Mouse (Mus musculus) liver, postnatal 0 days (tissue): ENCODE results near the gene Snx29. TPM values are rescaled to one million over a fixed set of nuclear protein-coding genes. Genes with fewer than 3 reads are reported as not detected.

Source experiments
- ATAC-seq: fragments of 200-750 bp; cut with Nextera tagmentation; 2 replicates; pipeline ENCODE4 v1.8.0; 2017; ENCODE audit warnings: mild to moderate bottlenecking, moderate library complexity
- DNase-seq: peaks from one replicate; pipeline ENCODE4 v3.0.0-alpha.2; 2016
- H3K27ac ChIP-seq: fragments of 300-500 bp; sonication (generic); 2 replicates; pipeline ENCODE4 v1.5.1; 2014; ENCODE audit warnings: antibody characterized with exemption, moderate library complexity, mild to moderate bottlenecking, low read depth
- H3K27me3 ChIP-seq: fragments of 300-500 bp; sonication (generic); 2 replicates; pipeline ENCODE4 v1.6.1; 2014; ENCODE audit warnings: low read length, control low read depth, mixed read lengths; ENCODE audit not compliant: insufficient read depth
- H3K36me3 ChIP-seq: fragments of 300-500 bp; sonication (generic); replicated peaks from 2 replicates; pipeline ENCODE4 v1.6.1; 2014; ENCODE audit warnings: mild to moderate bottlenecking, control low read depth, low read length, moderate library complexity, mixed read lengths; ENCODE audit not compliant: insufficient read depth
- H3K4me1 ChIP-seq: fragments of 300-500 bp; sonication (generic); 2 replicates; pipeline ENCODE4 v1.6.1; 2014; ENCODE audit warnings: antibody characterized with exemption, mild to moderate bottlenecking, control low read depth; ENCODE audit not compliant: insufficient read depth
- H3K4me2 ChIP-seq: fragments of 300-500 bp; sonication (generic); 2 replicates; pipeline ENCODE4 v1.6.1; 2014; ENCODE audit warnings: low read depth, mild to moderate bottlenecking, low read length, moderate library complexity, mixed read lengths
- H3K4me3 ChIP-seq: fragments of 300-500 bp; sonication (generic); 2 replicates; pipeline ENCODE4 v1.5.1; 2014; ENCODE audit warnings: low read depth, low read length
- H3K9ac ChIP-seq: fragments of 300-500 bp; sonication (generic); replicated peaks from 2 replicates; pipeline ENCODE4 v1.6.1; 2014; ENCODE audit warnings: mild to moderate bottlenecking, moderate library complexity
- H3K9me3 ChIP-seq: fragments of 300-500 bp; sonication (generic); 2 replicates; pipeline ENCODE4 v1.6.1; 2016; ENCODE audit warnings: mild to moderate bottlenecking, control low read depth, low read length, mixed read lengths
- CTCF ChIP-seq: sonication (generic); IDR thresholded peaks from 2 replicates; pipeline ENCODE4 v1.5.1; 2016; ENCODE audit warnings: antibody characterized with exemption, low read depth
- EP300 ChIP-seq: IDR thresholded peaks from 2 replicates; pipeline ENCODE4 v1.6.1; 2016; ENCODE audit warnings: antibody characterized with exemption, low read depth, mild to moderate bottlenecking
- WGBS: fragments of 180-500 bp; shearing (Covaris S2); extraction: QIAGEN DNeasy Blood & Tissue Kit; methylation state at CpG from one replicate; pipeline ENCODE4 v1.1.7; 2014; ENCODE audit not compliant: insufficient replicate concordance; 5-methylcytosine and 5-hydroxymethylcytosine counted together
- polyA plus RNA-seq: library from polyadenylated mRNA; unstranded; fragments of >200 nt; fragmentation: Nextera tagmentation; extraction: Ambion mirVana; gene quantifications from 2 replicates; pipeline ENCODE4 v1.2.1, GENCODE M21; 2015

Gene Snx29
- polyA plus RNA-seq, 1 experiment from 2014 or later: 2.3 TPM

- Histone ChIP-seq H3K27me3 (no peaks in the 10 kb centered on the region), H3K4me3 (no peak overlapping the region), H3K9ac (no peak overlapping the region), H3K9me3 (no peaks in the 10 kb centered on the region), H3K27ac (no peak overlapping the region), H3K4me1 (peaks cover 3% of the 10 kb centered on the region; the same call in 1 of the 2 replicates), H3K4me2 (no peak overlapping the region), H3K36me3 (no peaks in the 10 kb centered on the region)
- ATAC-seq (peak; percentile 92), DNase-seq (peak; percentile 53)
- peak; percentile 81 for TF ChIP-seq CTCF
- no peak for TF ChIP-seq EP300
- 70% methylated on average over 5 of the region's 5 CpGs for WGBS
Measured at GRCm38 (mm10) chr16:11603667-11604422, 281.1 kb downstream of the Snx29 start.

- H3K4me3 ChIP-seq: no peak overlapping the region
- WGBS: 85% methylated on average over 3 of the region's 3 CpGs
- DNase-seq: no peak
Measured at GRCm38 (mm10) chr16:11612526-11613126, 289.9 kb downstream of the Snx29 start.

GRCm38 (mm10) chr16:11614401-11615014 lies 291.8 kb downstream of the Snx29 start:
- Histone ChIP-seq H3K36me3 (no peaks in the 10 kb centered on the region), H3K4me3 (no peak overlapping the region), H3K4me1 (peaks cover 3% of the 10 kb centered on the region; the same call in 1 of the 2 replicates), H3K27ac (peak overlapping the region; percentile 29; the same call in 1 of the 2 replicates), H3K9ac (no peak overlapping the region), H3K4me2 (no peak overlapping the region), H3K27me3 (no peaks in the 10 kb centered on the region), H3K9me3 (no peaks in the 10 kb centered on the region)
- TF ChIP-seq CTCF (no peak), EP300 (peak; percentile 41; the same call in 1 of the 2 replicates)
- 70% methylated on average over 3 of the region's 3 CpGs for WGBS
- peak; percentile 49 for ATAC-seq
- DNase-seq: no peak

More at GRCm38 (mm10) chr16:11612526-11613126, 289.9 kb downstream of the Snx29 start:
- Histone ChIP-seq H3K9ac (no peak overlapping the region), H3K36me3 (no peaks in the 10 kb centered on the region), H3K27me3 (no peaks in the 10 kb centered on the region), H3K9me3 (no peaks in the 10 kb centered on the region), H3K4me2 (no peak overlapping the region), H3K4me1 (peaks cover 3% of the 10 kb centered on the region; the same call in 1 of the 2 replicates), H3K27ac (no peak overlapping the region)
- no peak for TF ChIP-seq EP300
- ATAC-seq: no peak

- no peaks in the 10 kb centered on the region for H3K36me3 ChIP-seq
- H3K4me1 ChIP-seq: peaks cover 3% of the 10 kb centered on the region; the same call in 1 of the 2 replicates
- ATAC-seq: no peak
- no peaks in the 10 kb centered on the region for H3K27me3 ChIP-seq
- no peak overlapping the region for H3K27ac ChIP-seq
- WGBS: 53% methylated on average over 2 of the region's 2 CpGs
- no peak for DNase-seq
- no peak overlapping the region for H3K9ac ChIP-seq
- no peak overlapping the region for H3K4me3 ChIP-seq
- no peaks in the 10 kb centered on the region for H3K9me3 ChIP-seq
- H3K4me2 ChIP-seq: no peak overlapping the region
- TF ChIP-seq EP300 (no peak), CTCF (no peak)
Measured at GRCm38 (mm10) chr16:11615633-11616032, 292.9 kb downstream of the Snx29 start.

- H3K27me3 ChIP-seq: no peaks in the 10 kb centered on the region
- no peaks in the 10 kb centered on the region for H3K36me3 ChIP-seq
- WGBS: 87% methylated on average over 2 of the region's 2 CpGs
- H3K27ac ChIP-seq: no peak overlapping the region
- TF ChIP-seq CTCF: no peak
- TF ChIP-seq EP300: no peak
- DNase-seq: no peak
- no peak for ATAC-seq
- H3K9ac ChIP-seq: no peak overlapping the region
- H3K4me1 ChIP-seq: peaks cover 3% of the 10 kb centered on the region; the same call in 1 of the 2 replicates
- H3K4me2 ChIP-seq: no peak overlapping the region
- H3K4me3 ChIP-seq: no peak overlapping the region
- H3K9me3 ChIP-seq: no peaks in the 10 kb centered on the region
Measured at GRCm38 (mm10) chr16:11619951-11620350, 297.2 kb downstream of the Snx29 start.

- DNase-seq (no peak), ATAC-seq (no peak)
- H3K27ac ChIP-seq: no peak overlapping the region
- no peak overlapping the region for H3K4me3 ChIP-seq
- no peak for TF ChIP-seq CTCF
- no peak for TF ChIP-seq EP300
- H3K27me3 ChIP-seq: no peaks in the 10 kb centered on the region
- no peak overlapping the region for H3K9ac ChIP-seq
- no peaks in the 10 kb centered on the region for H3K36me3 ChIP-seq
- no peak overlapping the region for H3K4me2 ChIP-seq
- 48% methylated on average over 3 of the region's 3 CpGs for WGBS
- H3K4me1 ChIP-seq: peaks cover 3% of the 10 kb centered on the region; the same call in 1 of the 2 replicates
- H3K9me3 ChIP-seq: no peaks in the 10 kb centered on the region
Measured at GRCm38 (mm10) chr16:11621042-11621441, 298.3 kb downstream of the Snx29 start.
